Mouse (Mus musculus) neural tube, embryonic 11.5 days (tissue): ENCODE measurements at regions not wholly inside any gene's neighbourhood (a gene's known extent, or its start where the extent isn't known, plus 50 kb on each side); places are given as distances from the start of the nearest gene placed in this dataset.

Source experiments
- ATAC-seq: fragments of 200-750 bp; cut with Nextera tagmentation; 2 replicates; pipeline ENCODE4 v1.8.0; 2017; ENCODE audit warnings: moderate number of reproducible peaks, mild to moderate bottlenecking, moderate TSS enrichment, moderate library complexity; ENCODE audit not compliant: insufficient read depth, low FRiP score, low TSS enrichment
- DNase-seq: peaks from one replicate; pipeline ENCODE4 v3.0.0-alpha.2; 2015; ENCODE audit warnings: low spot score
- H3K27ac ChIP-seq: fragments of 300-500 bp; sonication (generic); 2 replicates; pipeline ENCODE4 v1.5.1; 2014; ENCODE audit warnings: low read depth, mild to moderate bottlenecking, low read length
- H3K27me3 ChIP-seq: fragments of 300-500 bp; sonication (generic); 2 replicates; pipeline ENCODE4 v1.6.1; 2014; ENCODE audit warnings: mild to moderate bottlenecking, low read length, mixed read lengths; ENCODE audit not compliant: control insufficient read depth, insufficient read depth
- H3K36me3 ChIP-seq: fragments of 300-500 bp; sonication (generic); 2 replicates; pipeline ENCODE4 v1.6.1; 2014; ENCODE audit warnings: mild to moderate bottlenecking, low read length, moderate library complexity, mixed read lengths; ENCODE audit not compliant: control insufficient read depth, insufficient read depth
- H3K4me1 ChIP-seq: fragments of 300-500 bp; sonication (generic); 2 replicates; pipeline ENCODE4 v1.6.1; 2014; ENCODE audit warnings: low read length, mixed read lengths; ENCODE audit not compliant: control insufficient read depth, insufficient read depth
- H3K4me2 ChIP-seq: fragments of 300-500 bp; sonication (generic); 2 replicates; pipeline ENCODE4 v1.6.1; 2014; ENCODE audit warnings: low read depth, mild to moderate bottlenecking, moderate library complexity
- H3K4me3 ChIP-seq: fragments of 300-500 bp; sonication (generic); 2 replicates; pipeline ENCODE4 v1.5.1; 2014; ENCODE audit warnings: low read depth, low read length
- H3K9ac ChIP-seq: fragments of 300-500 bp; sonication (generic); 2 replicates; pipeline ENCODE4 v1.6.1; 2014; ENCODE audit warnings: mild to moderate bottlenecking, low read length
- H3K9me3 ChIP-seq: fragments of 300-500 bp; sonication (generic); 2 replicates; pipeline ENCODE4 v1.6.1; 2016; ENCODE audit warnings: low read length; ENCODE audit not compliant: control insufficient read depth
- WGBS: fragments of 180-500 bp; shearing (Covaris S2); extraction: QIAGEN DNeasy Blood & Tissue Kit; methylation state at CpG from one replicate; pipeline ENCODE4 v1.1.7; 2014; 5-methylcytosine and 5-hydroxymethylcytosine counted together

DNA sequence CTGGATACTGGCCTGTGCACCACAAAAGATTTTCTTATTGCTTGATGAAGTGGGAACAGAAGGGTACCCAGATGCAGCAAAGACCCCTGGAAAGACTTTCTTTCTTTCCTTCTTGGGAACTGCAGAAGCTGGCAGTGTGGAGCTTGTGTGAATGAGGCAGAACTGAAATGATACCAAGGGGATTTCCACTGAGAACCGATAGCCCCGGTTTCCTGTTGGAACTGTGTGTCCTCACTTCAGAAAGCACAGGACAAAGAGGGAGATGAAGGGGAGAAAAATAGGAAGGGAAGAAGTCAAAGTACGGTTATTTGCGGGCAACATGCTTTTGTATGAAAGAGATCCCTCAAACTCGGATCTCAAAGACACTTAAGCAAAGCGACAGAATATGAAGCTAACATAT lies 283.7 kb downstream of the Pten start:
- no peak overlapping the region for H3K27ac ChIP-seq
- H3K4me1 ChIP-seq = no peaks in the 10 kb centered on the region
- H3K9ac ChIP-seq = no peak overlapping the region
- H3K4me2 ChIP-seq = no peak overlapping the region
- WGBS = 86% methylated on average over 6 of the region's 6 CpGs
- no peaks in the 10 kb centered on the region for H3K27me3 ChIP-seq
- H3K36me3 ChIP-seq = no peaks in the 10 kb centered on the region
- no peaks in the 10 kb centered on the region for H3K9me3 ChIP-seq
- ATAC-seq = no peak
- no peak for DNase-seq
- H3K4me3 ChIP-seq = no peak overlapping the region

DNA sequence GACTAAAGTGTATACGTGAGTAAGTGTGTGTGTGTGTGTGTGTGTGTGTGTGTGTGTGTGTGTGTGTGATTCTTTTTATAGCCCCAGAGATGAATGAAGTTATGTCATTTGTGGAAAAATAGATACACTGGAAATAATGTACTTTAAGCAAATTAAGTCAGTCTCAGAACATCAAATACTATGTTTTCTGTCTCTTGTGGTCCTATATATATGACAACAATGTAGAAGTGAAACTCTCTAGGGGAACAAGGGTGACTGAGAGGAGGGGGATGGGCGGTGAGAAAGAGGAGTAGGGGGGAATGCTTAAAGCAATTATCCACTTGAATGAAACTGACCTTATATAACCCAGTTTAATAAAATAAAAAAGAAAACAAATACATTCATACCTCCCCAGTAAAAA lies 285.5 kb downstream of the Pten start:
- ATAC-seq = no peak
- WGBS = 91% methylated on average over 2 of the region's 2 CpGs

DNA sequence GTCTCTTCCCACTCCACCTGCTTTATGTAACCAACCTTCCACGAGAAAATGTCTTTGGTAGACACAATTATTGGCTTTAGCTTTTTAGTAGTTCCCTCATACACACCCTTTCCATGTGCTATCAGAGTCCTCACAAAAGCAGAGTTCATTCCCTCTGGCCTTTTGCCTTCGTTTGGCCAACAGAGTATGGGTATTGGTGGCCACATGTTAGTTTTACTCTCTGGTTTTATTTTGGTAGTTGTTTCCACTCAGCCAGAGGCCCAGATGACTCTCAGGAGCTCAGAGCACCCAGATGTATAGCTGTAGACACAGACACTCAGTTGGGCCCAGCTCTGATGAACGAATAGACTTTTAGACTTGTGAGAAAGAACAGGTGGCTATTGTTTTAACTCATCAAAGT lies 286.4 kb downstream of the Pten start:
- no peak for ATAC-seq
- Histone ChIP-seq H3K9me3 (no peaks in the 10 kb centered on the region), H3K4me1 (no peaks in the 10 kb centered on the region), H3K36me3 (no peaks in the 10 kb centered on the region), H3K4me3 (no peak overlapping the region), H3K9ac (no peak overlapping the region), H3K27me3 (no peaks in the 10 kb centered on the region), H3K27ac (no peak overlapping the region), H3K4me2 (no peak overlapping the region)
- no peak for DNase-seq
- 78% methylated on average over 3 of the region's 3 CpGs for WGBS

More for the DNA sequence above, 285.5 kb downstream of the Pten start:
- Histone ChIP-seq H3K4me3 (no peak overlapping the region), H3K4me2 (no peak overlapping the region), H3K27ac (no peak overlapping the region), H3K36me3 (no peaks in the 10 kb centered on the region), H3K27me3 (no peaks in the 10 kb centered on the region), H3K9me3 (no peaks in the 10 kb centered on the region), H3K4me1 (no peaks in the 10 kb centered on the region), H3K9ac (no peak overlapping the region)
- no peak for DNase-seq

DNA sequence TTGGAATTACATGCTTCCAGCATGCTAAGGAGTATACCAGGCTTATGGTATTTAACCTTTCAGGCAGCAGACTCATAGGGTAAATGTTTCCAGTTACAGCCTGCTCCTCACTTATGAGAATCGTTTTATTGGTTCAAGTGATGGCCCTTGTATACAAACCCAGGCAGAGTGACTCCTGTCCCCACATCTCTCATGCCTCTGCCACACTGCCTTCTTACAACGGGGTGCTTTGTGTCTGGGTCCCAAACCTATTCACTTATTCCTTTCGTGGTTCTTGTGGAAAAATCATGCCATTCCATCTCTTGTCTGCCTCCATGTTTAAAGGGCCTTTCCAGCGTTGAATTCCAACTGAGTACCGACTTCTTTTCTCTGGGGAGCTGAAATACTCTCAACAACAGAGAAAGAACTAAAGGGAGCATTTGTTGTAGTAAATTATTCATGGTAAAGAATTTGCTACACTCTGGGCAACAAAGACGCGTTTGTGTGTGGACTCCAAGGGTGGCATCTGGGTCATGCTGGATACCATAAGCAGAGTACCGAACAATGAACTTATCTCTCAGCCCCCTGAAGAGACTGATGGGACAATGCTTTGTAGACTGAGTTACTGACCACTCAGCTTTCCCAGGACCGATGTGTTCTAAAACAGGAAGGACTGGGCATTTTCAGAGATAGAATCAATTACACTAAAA lies 291.6 kb downstream of the Pten start:
- no peak overlapping the region for H3K4me3 ChIP-seq
- ATAC-seq = peak; percentile 92
- H3K9ac ChIP-seq = no peak overlapping the region
- no peaks in the 10 kb centered on the region for H3K9me3 ChIP-seq
- 44% methylated on average over 9 of the region's 9 CpGs for WGBS
- no peaks in the 10 kb centered on the region for H3K4me1 ChIP-seq
- no peaks in the 10 kb centered on the region for H3K36me3 ChIP-seq
- peak overlapping the region; percentile 50; the same call in 1 of the 2 replicates for H3K27ac ChIP-seq
- DNase-seq = peak; percentile 30
- no peaks in the 10 kb centered on the region for H3K27me3 ChIP-seq
- H3K4me2 ChIP-seq = no peak overlapping the region

DNA sequence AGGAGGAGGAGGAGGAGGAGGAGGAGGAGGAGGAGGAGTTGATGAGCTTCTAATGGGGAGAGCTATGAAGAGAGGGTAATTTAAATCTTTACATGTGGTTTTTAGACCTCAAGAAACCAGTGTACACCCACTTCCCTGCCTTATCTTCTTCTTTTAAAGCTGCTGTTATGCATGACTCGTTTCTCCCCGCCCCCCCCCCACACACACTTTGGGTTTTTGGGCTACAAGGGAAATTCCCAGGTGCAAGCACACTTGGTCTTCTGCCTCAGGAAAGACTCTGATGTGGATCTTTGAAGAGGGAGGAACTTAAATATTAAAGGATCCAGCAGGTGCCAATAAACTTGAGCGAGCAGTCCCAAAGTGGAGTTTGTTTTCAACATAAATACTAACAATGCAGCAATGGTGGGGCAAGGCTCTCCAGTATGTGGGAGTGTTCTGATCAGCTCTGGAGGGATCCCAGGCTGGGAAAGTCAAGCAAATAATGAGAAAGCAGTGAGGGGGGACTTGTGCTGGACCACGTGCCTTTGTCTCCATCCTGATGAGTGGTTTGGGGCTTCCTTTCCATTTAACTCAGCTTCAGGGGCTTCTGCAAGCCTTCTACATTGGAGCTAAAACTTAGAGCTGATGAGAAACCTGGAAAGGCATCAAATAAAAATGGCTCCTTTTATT lies 296.0 kb downstream of the Pten start:
- Histone ChIP-seq H3K27ac (no peak overlapping the region), H3K27me3 (no peaks in the 10 kb centered on the region), H3K4me2 (no peak overlapping the region), H3K9me3 (no peaks in the 10 kb centered on the region), H3K4me1 (no peaks in the 10 kb centered on the region), H3K9ac (no peak overlapping the region), H3K4me3 (no peak overlapping the region), H3K36me3 (no peaks in the 10 kb centered on the region)
- ATAC-seq = no peak
- 81% methylated on average over 4 of the region's 4 CpGs for WGBS
- DNase-seq = no peak

DNA sequence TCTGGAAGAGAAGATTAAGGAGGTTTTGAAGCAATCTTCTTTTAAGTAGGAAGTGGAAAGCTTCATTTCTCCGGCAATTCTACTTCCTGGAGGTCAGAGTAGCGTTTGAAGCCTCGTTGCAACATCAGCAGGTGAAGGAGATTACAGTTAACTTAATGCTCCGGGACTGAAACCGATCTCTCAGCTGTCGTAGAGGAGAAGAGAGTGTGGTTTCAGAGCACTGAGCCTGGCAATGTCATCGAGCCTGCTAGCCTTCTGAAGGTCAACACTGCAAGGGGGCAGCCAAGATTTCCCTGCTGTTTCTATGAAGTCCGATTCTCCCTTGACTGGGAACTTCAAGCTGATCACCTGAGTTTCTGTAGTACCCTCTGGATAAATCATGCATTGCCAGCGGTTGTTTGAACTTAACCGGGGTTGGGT lies 299.1 kb downstream of the Pten start:
- WGBS = 69% methylated on average over 10 of the region's 10 CpGs
- ATAC-seq = no peak

DNA sequence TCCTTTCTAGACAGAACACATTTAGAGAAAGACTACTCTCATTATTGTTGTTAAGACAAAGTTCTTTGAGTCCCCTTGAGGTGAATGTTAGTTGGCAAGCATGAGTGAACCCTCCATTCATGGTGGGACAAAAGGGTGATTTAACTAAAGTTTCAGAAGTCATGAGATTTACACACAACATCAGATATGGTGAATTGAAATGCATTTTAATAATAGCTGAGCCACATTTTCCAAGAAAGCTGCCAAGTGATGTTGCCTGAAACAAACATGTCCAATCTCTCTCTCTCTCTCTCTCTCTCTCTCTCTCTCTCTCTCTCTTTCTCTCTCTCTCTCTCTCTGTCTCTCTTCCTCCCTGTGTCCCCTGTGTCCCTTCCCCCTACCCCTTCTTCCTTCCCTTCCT lies 303.7 kb downstream of the Pten start:
- H3K9me3 ChIP-seq = no peaks in the 10 kb centered on the region
- H3K27ac ChIP-seq = no peak overlapping the region
- no peaks in the 10 kb centered on the region for H3K4me1 ChIP-seq
- no peak for ATAC-seq
- no peaks in the 10 kb centered on the region for H3K36me3 ChIP-seq
- DNase-seq = no peak
- H3K27me3 ChIP-seq = no peaks in the 10 kb centered on the region
- no peak overlapping the region for H3K9ac ChIP-seq
- no peak overlapping the region for H3K4me2 ChIP-seq
- H3K4me3 ChIP-seq = no peak overlapping the region

More for the DNA sequence above, 299.1 kb downstream of the Pten start:
- no peak overlapping the region for H3K27ac ChIP-seq
- H3K36me3 ChIP-seq = no peaks in the 10 kb centered on the region
- no peak overlapping the region for H3K4me3 ChIP-seq
- H3K4me1 ChIP-seq = no peaks in the 10 kb centered on the region
- no peak overlapping the region for H3K4me2 ChIP-seq
- H3K27me3 ChIP-seq = no peaks in the 10 kb centered on the region
- no peak for DNase-seq
- H3K9ac ChIP-seq = no peak overlapping the region
- H3K9me3 ChIP-seq = no peaks in the 10 kb centered on the region

DNA sequence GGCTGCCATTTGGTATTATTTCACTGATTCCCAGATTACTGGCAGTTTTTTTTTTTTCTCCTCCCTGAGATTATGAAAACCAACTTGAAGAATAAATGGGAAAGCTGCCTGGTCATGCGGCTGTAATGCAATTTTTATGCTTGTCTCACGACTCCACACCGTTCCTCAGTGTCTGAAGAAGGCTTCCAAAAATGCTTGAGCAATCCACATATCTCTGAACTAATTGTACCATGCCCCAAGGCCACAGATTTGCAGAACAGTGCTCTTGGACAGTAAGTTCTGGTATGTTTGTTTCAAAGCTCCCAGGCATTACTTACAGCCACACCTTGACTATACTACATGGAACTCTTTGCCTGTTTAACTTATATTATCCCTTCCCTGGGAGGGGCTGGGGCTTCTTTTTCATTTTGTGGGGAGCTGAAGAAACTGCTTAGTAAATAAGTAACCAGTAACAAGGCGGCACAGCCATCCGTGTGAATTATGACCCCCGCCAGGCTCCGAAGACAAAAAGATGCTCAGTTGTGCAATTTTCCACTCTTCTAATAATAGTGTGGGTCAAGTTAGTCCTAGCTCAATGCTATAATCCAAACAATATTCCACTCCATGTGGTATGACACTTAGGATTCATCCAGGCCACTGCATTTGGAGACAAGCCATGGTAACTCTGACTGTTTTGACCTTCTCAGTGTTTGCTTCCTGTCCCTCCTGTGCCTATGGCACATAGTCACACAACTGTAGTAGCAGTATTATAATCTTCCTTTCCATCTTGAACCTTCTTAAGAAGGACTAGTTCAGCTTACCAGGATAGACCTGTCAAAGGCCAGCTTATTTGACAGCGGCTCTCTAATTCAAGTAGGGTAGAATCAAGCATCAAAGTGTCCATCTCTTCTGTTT lies 305.1 kb downstream of the Pten start:
- H3K4me3 ChIP-seq = no peak overlapping the region
- DNase-seq = no peak
- ATAC-seq = no peak
- no peak overlapping the region for H3K4me2 ChIP-seq
- H3K27ac ChIP-seq = no peak overlapping the region
- 62% methylated on average over 8 of the region's 8 CpGs for WGBS
- no peaks in the 10 kb centered on the region for H3K4me1 ChIP-seq
- H3K36me3 ChIP-seq = no peaks in the 10 kb centered on the region
- H3K9me3 ChIP-seq = no peaks in the 10 kb centered on the region
- H3K9ac ChIP-seq = no peak overlapping the region
- H3K27me3 ChIP-seq = no peaks in the 10 kb centered on the region
